Mouse (Mus musculus): ENCODE data around the gene Abr.

- TF ChIP-seq POLR2A (IDR thresholded peaks at IDR 0.05; ENCODE audit: borderline replicate concordance, extremely low read depth, insufficient read depth, insufficient read length, poor library complexity, severe bottlenecking) (no peak), CTCF (IDR thresholded peaks at IDR 0.05; ENCODE audit: borderline replicate concordance, extremely low read depth, insufficient read depth, insufficient read length) (no peak)
Measured at GRCm38 (mm10) chr11:76376425-76376824, 245.7 kb downstream of the Abr start.

All from brain, embryonic 14.5 days (tissue).